Mouse (Mus musculus) liver, embryonic 14.5 days (tissue): ENCODE results near the gene Ush1g.
A peak's percentile ranks its signal among the peaks of the same experiment; 100 is the strongest.

Source experiments
- CTCF ChIP-seq: IDR thresholded peaks from 2 replicates; pipeline ENCODE4 v1.5.1; 2016; ENCODE audit warnings: antibody characterized with exemption, low read depth, control low read depth
- EP300 ChIP-seq: IDR thresholded peaks from 2 replicates; pipeline ENCODE4 v1.6.1; 2016; ENCODE audit warnings: antibody characterized with exemption, low read depth

GRCm38 (mm10) chr11:115329339-115329738, 7.5 kb upstream of the Ush1g start:
- TF ChIP-seq CTCF, result peak; percentile 56
- TF ChIP-seq EP300, result no peak
